Mouse (Mus musculus) forebrain, postnatal 0 days (tissue): ENCODE results near the gene Raver2. TPM values are rescaled to one million over a fixed set of nuclear protein-coding genes. Genes with fewer than 3 reads are reported as not detected.
A peak's percentile ranks its signal among the peaks of the same experiment; 100 is the strongest.

Experiments
- ATAC-seq: fragments of 200-750 bp; cut with Nextera tagmentation; 2 replicates; pipeline ENCODE4 v1.8.0; 2017; ENCODE audit warnings: mild to moderate bottlenecking, moderate library complexity
- DNase-seq: peaks from one replicate; pipeline ENCODE4 v3.0.0-alpha.2; 2015
- H3K27ac ChIP-seq: fragments of 300-500 bp; sonication (generic); 2 replicates; pipeline ENCODE4 v1.5.1; 2014; ENCODE audit warnings: low read depth, mild to moderate bottlenecking, antibody characterized with exemption, low read length, moderate library complexity, mixed read lengths
- H3K27me3 ChIP-seq: fragments of 300-500 bp; sonication (generic); 2 replicates; pipeline ENCODE4 v1.6.1; 2014; ENCODE audit warnings: mild to moderate bottlenecking, low read length, mixed read lengths; ENCODE audit not compliant: insufficient read depth
- H3K36me3 ChIP-seq: fragments of 300-500 bp; sonication (generic); 2 replicates; pipeline ENCODE4 v1.6.1; 2014; ENCODE audit warnings: mild to moderate bottlenecking, moderate library complexity; ENCODE audit not compliant: insufficient read depth
- H3K4me1 ChIP-seq: fragments of 300-500 bp; sonication (generic); 2 replicates; pipeline ENCODE4 v1.6.1; 2014; ENCODE audit warnings: antibody characterized with exemption; ENCODE audit not compliant: insufficient read depth
- H3K4me2 ChIP-seq: fragments of 300-500 bp; sonication (generic); 2 replicates; pipeline ENCODE4 v1.6.1; 2014; ENCODE audit warnings: low read depth, mild to moderate bottlenecking, moderate library complexity
- H3K4me3 ChIP-seq: fragments of 300-500 bp; sonication (generic); 2 replicates; pipeline ENCODE4 v1.5.1; 2014; ENCODE audit warnings: low read depth, low read length, mixed read lengths
- H3K9ac ChIP-seq: fragments of 300-500 bp; sonication (generic); 2 replicates; pipeline ENCODE4 v1.6.1; 2014; ENCODE audit warnings: mild to moderate bottlenecking
- H3K9me3 ChIP-seq: fragments of 300-500 bp; sonication (generic); 2 replicates; pipeline ENCODE4 v1.6.1; 2016; ENCODE audit warnings: low read length
- CTCF ChIP-seq: sonication (generic); IDR thresholded peaks from 2 replicates; pipeline ENCODE4 v1.5.1; 2016; ENCODE audit warnings: antibody characterized with exemption, control low read depth, low read depth
- WGBS: fragments of 180-500 bp; shearing (Covaris S2); extraction: QIAGEN DNeasy Blood & Tissue Kit; methylation state at CpG from one replicate; pipeline ENCODE4 v1.1.7; 2014; 5-methylcytosine and 5-hydroxymethylcytosine counted together
- polyA plus RNA-seq: library from polyadenylated mRNA; unstranded; fragments of >200 nt; fragmentation: Nextera tagmentation; extraction: Ambion mirVana; gene quantifications from 2 replicates; pipeline ENCODE4 v1.2.1, GENCODE M21; 2015
- total RNA-seq: library from RNA; depleted of rRNA; stranded (reverse); fragments of >200 nt; gene quantifications from 2 replicates; pipeline ENCODE4 v1.2.3, GENCODE M21; 2014

Raver2 gene
- total and polyA plus RNA-seq, 2 experiments from 2014 or later = 6.5 to 14.4 TPM

- DNase-seq (peak; percentile 5), ATAC-seq (no peak)
- no peak overlapping the region for H3K27ac ChIP-seq
- H3K4me2 ChIP-seq = no peak overlapping the region
- no peak for TF ChIP-seq CTCF
- H3K27me3 ChIP-seq = no peaks in the 10 kb centered on the region
- no peaks in the 10 kb centered on the region for H3K4me1 ChIP-seq
- H3K36me3 ChIP-seq = no peaks in the 10 kb centered on the region
- no peak overlapping the region for H3K9ac ChIP-seq
- no peak overlapping the region for H3K4me3 ChIP-seq
- 62% methylated on average over 7 of the region's 7 CpGs for WGBS
- no peaks in the 10 kb centered on the region for H3K9me3 ChIP-seq
Measured at GRCm38 (mm10) chr4:101037156-101037555, 31.6 kb upstream of the Raver2 start.

GRCm38 (mm10) chr4:101043691-101044090 lies 25.1 kb upstream of the Raver2 start:
- Histone ChIP-seq H3K4me3 (no peak overlapping the region), H3K4me2 (no peak overlapping the region), H3K36me3 (no peaks in the 10 kb centered on the region), H3K4me1 (no peaks in the 10 kb centered on the region), H3K9ac (no peak overlapping the region), H3K27ac (no peak overlapping the region), H3K27me3 (no peaks in the 10 kb centered on the region), H3K9me3 (no peaks in the 10 kb centered on the region)
- WGBS = 69% methylated on average over 2 of the region's 2 CpGs
- ATAC-seq = no peak
- no peak for TF ChIP-seq CTCF
- no peak for DNase-seq

- H3K4me2 ChIP-seq = no peak overlapping the region
- TF ChIP-seq CTCF = no peak
- no peak for DNase-seq
- no peak overlapping the region for H3K4me3 ChIP-seq
- no peaks in the 10 kb centered on the region for H3K27me3 ChIP-seq
- H3K27ac ChIP-seq = no peak overlapping the region
- no peaks in the 10 kb centered on the region for H3K9me3 ChIP-seq
- no peaks in the 10 kb centered on the region for H3K36me3 ChIP-seq
- no peak for ATAC-seq
- no peak overlapping the region for H3K9ac ChIP-seq
- no peaks in the 10 kb centered on the region for H3K4me1 ChIP-seq
Measured at GRCm38 (mm10) chr4:101044149-101044548, 24.6 kb upstream of the Raver2 start.

GRCm38 (mm10) chr4:101046576-101046975 lies 22.2 kb upstream of the Raver2 start:
- no peak for DNase-seq
- H3K4me2 ChIP-seq = no peak overlapping the region
- no peak overlapping the region for H3K27ac ChIP-seq
- no peaks in the 10 kb centered on the region for H3K36me3 ChIP-seq
- ATAC-seq = no peak
- H3K27me3 ChIP-seq = no peaks in the 10 kb centered on the region
- 82% methylated on average over 4 of the region's 4 CpGs for WGBS
- H3K9me3 ChIP-seq = no peaks in the 10 kb centered on the region
- no peak for TF ChIP-seq CTCF
- no peaks in the 10 kb centered on the region for H3K4me1 ChIP-seq
- no peak overlapping the region for H3K4me3 ChIP-seq
- H3K9ac ChIP-seq = no peak overlapping the region

- WGBS = 53% methylated on average over 2 of the region's 2 CpGs
- H3K9me3 ChIP-seq = no peaks in the 10 kb centered on the region
- no peak overlapping the region for H3K27ac ChIP-seq
- no peaks in the 10 kb centered on the region for H3K36me3 ChIP-seq
- ATAC-seq (peak; percentile 68; the same call in 1 of the 2 replicates), DNase-seq (no peak)
- H3K9ac ChIP-seq = no peak overlapping the region
- no peak overlapping the region for H3K4me2 ChIP-seq
- H3K4me1 ChIP-seq = no peaks in the 10 kb centered on the region
- H3K4me3 ChIP-seq = no peak overlapping the region
- TF ChIP-seq CTCF = no peak
- H3K27me3 ChIP-seq = no peaks in the 10 kb centered on the region
Measured at GRCm38 (mm10) chr4:101062146-101062545, 6.6 kb upstream of the Raver2 start.

GRCm38 (mm10) chr4:101066401-101066800 lies 2.4 kb upstream of the Raver2 start:
- no peaks in the 10 kb centered on the region for H3K4me1 ChIP-seq
- 23% methylated on average over 5 of the region's 5 CpGs for WGBS
- TF ChIP-seq CTCF = no peak
- H3K4me3 ChIP-seq = no peak overlapping the region
- no peak overlapping the region for H3K4me2 ChIP-seq
- H3K9me3 ChIP-seq = no peaks in the 10 kb centered on the region
- no peaks in the 10 kb centered on the region for H3K36me3 ChIP-seq
- ATAC-seq = no peak
- H3K9ac ChIP-seq = no peak overlapping the region
- no peak overlapping the region for H3K27ac ChIP-seq
- H3K27me3 ChIP-seq = no peaks in the 10 kb centered on the region
- DNase-seq = no peak

- Histone ChIP-seq H3K9me3 (no peaks in the 10 kb centered on the region), H3K4me2 (peak overlapping the region; percentile 96), H3K9ac (peak overlapping the region; percentile 68), H3K27me3 (no peaks in the 10 kb centered on the region), H3K4me3 (peak overlapping the region; percentile 68), H3K27ac (0 out of 2 replicates have a peak overlapping the region, but pooled peaks have one; percentile 16), H3K36me3 (no peaks in the 10 kb centered on the region), H3K4me1 (no peaks in the 10 kb centered on the region)
- WGBS = 3% methylated on average over 55 of the region's 55 CpGs
- TF ChIP-seq CTCF = no peak
- peak; percentile 57 for DNase-seq
- ATAC-seq = peak; percentile 80
Measured at GRCm38 (mm10) chr4:101069154-101069971, 580 bp downstream of the Raver2 start.
